Mouse (Mus musculus): ENCODE results near the gene Cep19. TPM values are rescaled to one million over a fixed set of nuclear protein-coding genes. Genes with fewer than 3 reads are reported as not detected.

Gene Cep19
- total RNA-seq, 1 experiment = 11.9 TPM

DNA sequence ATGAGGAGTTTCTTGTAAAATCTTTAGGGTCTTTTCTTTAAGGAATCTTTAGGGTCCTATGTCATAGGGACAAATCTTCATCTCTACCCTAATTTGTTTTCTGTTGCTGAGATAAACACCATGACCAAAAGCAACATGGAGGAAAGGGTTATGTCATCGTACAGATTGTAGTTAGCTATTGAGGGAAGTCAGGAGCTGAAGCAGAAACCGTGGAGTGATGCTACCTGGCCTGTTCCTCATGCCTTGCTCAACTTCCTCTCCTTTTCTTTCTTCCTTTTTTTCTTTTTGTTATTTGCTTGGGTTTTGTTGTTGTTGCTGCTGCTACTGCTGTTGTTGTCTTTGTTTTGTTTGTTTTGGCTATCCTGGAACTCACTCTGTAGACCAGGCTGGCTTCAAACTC, 9.0 kb downstream of the Cep19 start:
- Histone ChIP-seq H3K36me3 (ENCODE audit: control insufficient read depth, insufficient read depth, low read length, poor library complexity, severe bottlenecking) (peaks cover 2% of the 10 kb centered on the region; the same call in 1 of the 2 replicates), H3K27ac (ENCODE audit: insufficient read depth, low read depth, low read length, poor library complexity, severe bottlenecking) (no peak overlapping the region), H3K9me3 (ENCODE audit: control insufficient read depth, insufficient read depth, low read depth, low read length) (no peaks in the 10 kb centered on the region), H3K4me3 (ENCODE audit: insufficient read depth in 1 of 2, low read depth in 1 of 2, low read length in 2 of 2, poor library complexity in 1 of 2, severe bottlenecking in 1 of 2) (no peak overlapping the region), H3K4me1 (ENCODE audit: control insufficient read depth in 2 of 2, insufficient read depth in 2 of 2, low read length in 2 of 2, poor library complexity in 1 of 2) (peaks cover 0 to under 1% of the 10 kb centered on the region in 2 experiments; a peak in 1 of 4 replicates), H3K9ac (ENCODE audit: insufficient read depth, low read depth, low read length, poor library complexity, severe bottlenecking) (no peak overlapping the region)
- no peak for DNase-seq (ENCODE audit: low read depth, low spot score)
- in situ Hi-C loops (cut with MboI; ENCODE audit: low sequenced_read_pairs in 2 of 2, unreplicated experiment in 2 of 2) = no loop called here
- TF ChIP-seq HCFC1 (IDR thresholded peaks at IDR 0.05; ENCODE audit: borderline replicate concordance, insufficient read depth, low read length) = no peak
- no peak for TF ChIP-seq ZC3H11A (IDR thresholded peaks at IDR 0.05; ENCODE audit: borderline replicate concordance, low read depth, low read length)
- TF ChIP-seq MAFK (IDR thresholded peaks at IDR 0.05; ENCODE audit: insufficient read depth, low read depth, low read length) = no peak
- no peak for TF ChIP-seq CHD2 (IDR thresholded peaks at IDR 0.05; ENCODE audit: low read depth, low read length)
- no peak for TF ChIP-seq ZNF384 (IDR thresholded peaks at IDR 0.05; ENCODE audit: low read depth, low read length)

DNA sequence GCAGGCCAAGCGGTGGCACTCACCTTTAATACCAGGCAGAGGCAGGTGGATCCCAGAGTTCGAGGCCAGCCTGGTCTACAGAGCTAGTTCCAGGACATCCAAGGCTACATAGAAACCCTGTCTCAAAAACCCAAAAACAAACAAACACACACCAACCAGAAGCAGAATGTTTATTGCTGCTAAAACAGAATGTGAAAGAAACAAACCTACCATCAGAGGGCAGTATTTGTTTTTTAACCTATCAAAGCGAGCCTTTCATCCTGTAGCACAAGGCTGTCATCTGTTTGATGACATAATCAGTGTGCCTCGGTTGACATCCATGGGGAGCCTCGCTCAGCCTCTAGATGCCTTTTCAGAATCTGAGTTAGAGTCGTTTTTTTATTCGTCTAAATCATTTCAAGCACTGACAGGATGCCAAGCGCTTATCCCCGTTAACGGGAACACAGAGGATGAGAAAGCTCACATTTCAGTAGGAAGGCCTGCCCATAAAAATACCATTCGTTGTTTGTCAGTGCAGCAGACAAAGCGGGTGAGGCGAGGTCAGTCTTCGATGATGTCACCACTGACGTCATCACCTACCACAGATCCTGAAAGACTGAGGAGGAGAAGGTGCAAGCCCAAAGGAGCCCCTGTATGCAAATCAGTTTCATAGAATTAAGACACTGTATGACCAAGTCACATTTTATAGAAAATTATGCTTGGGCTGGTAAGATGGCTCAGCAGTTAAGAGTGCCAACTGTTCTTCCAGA, 11.5 kb downstream of the Cep19 start:
- TF ChIP-seq ZNF384 (IDR thresholded peaks at IDR 0.05; ENCODE audit: low read depth, low read length) = no peak
- no peak for TF ChIP-seq HCFC1 (IDR thresholded peaks at IDR 0.05; ENCODE audit: borderline replicate concordance, insufficient read depth, low read length)
- no peak for TF ChIP-seq ZC3H11A (IDR thresholded peaks at IDR 0.05; ENCODE audit: borderline replicate concordance, low read depth, low read length)
- no peak for TF ChIP-seq CHD2 (IDR thresholded peaks at IDR 0.05; ENCODE audit: low read depth, low read length)
- no peak for TF ChIP-seq MAFK (IDR thresholded peaks at IDR 0.05; ENCODE audit: insufficient read depth, low read depth, low read length)
- Histone ChIP-seq H3K4me1 (ENCODE audit: control insufficient read depth in 2 of 2, insufficient read depth in 2 of 2, low read length in 2 of 2, poor library complexity in 1 of 2) (peaks cover 0 to 10% of the 10 kb centered on the region in 2 experiments; a peak in 1 of 4 replicates), H3K27ac (ENCODE audit: insufficient read depth, low read depth, low read length, poor library complexity, severe bottlenecking) (no peak overlapping the region), H3K9ac (ENCODE audit: insufficient read depth, low read depth, low read length, poor library complexity, severe bottlenecking) (no peak overlapping the region), H3K4me3 (ENCODE audit: insufficient read depth in 1 of 2, low read depth in 1 of 2, low read length in 2 of 2, poor library complexity in 1 of 2, severe bottlenecking in 1 of 2) (no peak overlapping the region), H3K9me3 (ENCODE audit: control insufficient read depth, insufficient read depth, low read depth, low read length) (no peaks in the 10 kb centered on the region), H3K36me3 (ENCODE audit: control insufficient read depth, insufficient read depth, low read length, poor library complexity, severe bottlenecking) (peaks cover 2% of the 10 kb centered on the region; the same call in 1 of the 2 replicates)
- in situ Hi-C loops (cut with MboI; ENCODE audit: low sequenced_read_pairs in 2 of 2, unreplicated experiment in 2 of 2) = no loop called here
- no peak for DNase-seq (ENCODE audit: low read depth, low spot score)

DNA sequence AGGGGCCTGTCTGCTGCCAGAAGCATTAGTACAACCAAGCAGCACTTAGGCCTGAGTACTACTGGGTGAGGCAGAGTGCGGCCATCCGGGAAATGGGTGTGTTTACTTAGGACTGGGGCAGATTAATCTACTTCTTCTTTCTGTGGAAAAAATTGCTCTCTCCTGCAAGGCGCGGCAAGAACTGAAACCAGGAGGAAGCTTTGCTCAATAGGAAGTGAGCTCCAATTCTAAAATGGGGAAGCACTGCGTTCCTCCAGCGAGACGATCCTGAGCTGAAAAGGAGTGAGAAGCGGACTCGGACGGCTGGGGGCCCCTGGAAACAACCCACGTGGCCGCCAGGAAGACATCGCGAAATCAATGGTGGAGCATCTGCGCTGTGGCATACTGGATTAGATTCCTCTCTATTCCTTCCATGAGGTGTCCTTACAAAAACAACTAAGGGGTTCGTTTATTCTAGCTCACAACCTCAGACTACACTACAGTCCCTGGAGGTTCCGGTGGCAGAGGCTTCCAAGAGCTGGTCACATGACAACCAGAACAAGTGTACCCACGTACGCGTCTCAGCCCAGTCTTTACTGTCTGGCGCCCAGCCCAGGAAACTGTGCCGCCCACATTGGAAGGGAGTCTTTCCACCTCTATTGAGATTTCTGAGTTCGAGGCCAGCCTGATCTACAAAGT, 14.1 kb downstream of the Cep19 start:
- Histone ChIP-seq H3K36me3 (ENCODE audit: control insufficient read depth, insufficient read depth, low read length, poor library complexity, severe bottlenecking) (no peaks in the 10 kb centered on the region), H3K27ac (ENCODE audit: insufficient read depth, low read depth, low read length, poor library complexity, severe bottlenecking) (peak overlapping the region; percentile 62; the same call in 1 of the 2 replicates), H3K9ac (ENCODE audit: insufficient read depth, low read depth, low read length, poor library complexity, severe bottlenecking) (peak overlapping the region; percentile 71), H3K9me3 (ENCODE audit: control insufficient read depth, insufficient read depth, low read depth, low read length) (no peaks in the 10 kb centered on the region), H3K4me1 (ENCODE audit: control insufficient read depth in 2 of 2, insufficient read depth in 2 of 2, low read length in 2 of 2, poor library complexity in 1 of 2) (peaks cover 0 to 12% of the 10 kb centered on the region in 2 experiments; a peak in 1 of 4 replicates), H3K4me3 (ENCODE audit: insufficient read depth in 1 of 2, low read depth in 1 of 2, low read length in 2 of 2, poor library complexity in 1 of 2, severe bottlenecking in 1 of 2) (peak overlapping the region; percentile 1 to 23; a peak in 3 of 4 replicates)
- DNase-seq (ENCODE audit: low read depth, low spot score) = no peak
- in situ Hi-C loops (cut with MboI; ENCODE audit: low sequenced_read_pairs in 2 of 2, unreplicated experiment in 2 of 2) = no loop called here
- TF ChIP-seq ZNF384 (IDR thresholded peaks at IDR 0.05; ENCODE audit: low read depth, low read length) (no peak), ZC3H11A (IDR thresholded peaks at IDR 0.05; ENCODE audit: borderline replicate concordance, low read depth, low read length) (no peak), MAFK (IDR thresholded peaks at IDR 0.05; ENCODE audit: insufficient read depth, low read depth, low read length) (no peak), HCFC1 (IDR thresholded peaks at IDR 0.05; ENCODE audit: borderline replicate concordance, insufficient read depth, low read length) (no peak), CHD2 (IDR thresholded peaks at IDR 0.05; ENCODE audit: low read depth, low read length) (no peak)

DNA sequence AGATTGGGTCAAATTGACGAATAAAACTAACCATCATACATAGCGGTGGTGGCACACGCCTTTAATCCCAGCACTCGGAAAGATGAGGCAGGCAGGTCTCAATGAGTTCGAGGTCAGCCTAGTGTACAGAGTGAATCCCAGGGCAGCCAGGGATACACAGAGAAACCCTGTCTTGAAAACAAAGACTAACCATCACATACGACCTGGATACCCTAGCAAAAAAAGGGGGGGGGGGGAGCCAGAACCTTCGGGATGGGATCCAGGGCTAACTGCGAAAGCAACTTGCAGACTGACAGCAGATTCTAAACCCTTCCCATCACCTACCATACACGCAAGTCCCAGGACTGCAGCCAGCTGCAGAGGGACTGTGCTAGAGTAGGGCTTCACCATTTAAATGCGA, 14.8 kb downstream of the Cep19 start:
- in situ Hi-C loops (cut with MboI; ENCODE audit: low sequenced_read_pairs in 2 of 2, unreplicated experiment in 2 of 2) = no loop called here
- no peak overlapping the region for H3K9ac ChIP-seq (ENCODE audit: insufficient read depth, low read depth, low read length, poor library complexity, severe bottlenecking)
- no peaks in the 10 kb centered on the region for H3K36me3 ChIP-seq (ENCODE audit: control insufficient read depth, insufficient read depth, low read length, poor library complexity, severe bottlenecking)
- no peak for TF ChIP-seq HCFC1 (IDR thresholded peaks at IDR 0.05; ENCODE audit: borderline replicate concordance, insufficient read depth, low read length)
- no peak for TF ChIP-seq MAFK (IDR thresholded peaks at IDR 0.05; ENCODE audit: insufficient read depth, low read depth, low read length)
- no peak for TF ChIP-seq ZC3H11A (IDR thresholded peaks at IDR 0.05; ENCODE audit: borderline replicate concordance, low read depth, low read length)
- peaks cover 0 to 12% of the 10 kb centered on the region in 2 experiments; a peak in 1 of 4 replicates for H3K4me1 ChIP-seq (ENCODE audit: control insufficient read depth in 2 of 2, insufficient read depth in 2 of 2, low read length in 2 of 2, poor library complexity in 1 of 2)
- H3K4me3 ChIP-seq (ENCODE audit: insufficient read depth in 1 of 2, low read depth in 1 of 2, low read length in 2 of 2, poor library complexity in 1 of 2, severe bottlenecking in 1 of 2) = no peak overlapping the region
- DNase-seq (ENCODE audit: low read depth, low spot score) = no peak
- H3K27ac ChIP-seq (ENCODE audit: insufficient read depth, low read depth, low read length, poor library complexity, severe bottlenecking) = peak overlapping the region; percentile 42; the same call in 1 of the 2 replicates
- H3K9me3 ChIP-seq (ENCODE audit: control insufficient read depth, insufficient read depth, low read depth, low read length) = no peaks in the 10 kb centered on the region
